19 mouse cellular contexts compared by ENCODE assay signal in the genomic region with DNA sequence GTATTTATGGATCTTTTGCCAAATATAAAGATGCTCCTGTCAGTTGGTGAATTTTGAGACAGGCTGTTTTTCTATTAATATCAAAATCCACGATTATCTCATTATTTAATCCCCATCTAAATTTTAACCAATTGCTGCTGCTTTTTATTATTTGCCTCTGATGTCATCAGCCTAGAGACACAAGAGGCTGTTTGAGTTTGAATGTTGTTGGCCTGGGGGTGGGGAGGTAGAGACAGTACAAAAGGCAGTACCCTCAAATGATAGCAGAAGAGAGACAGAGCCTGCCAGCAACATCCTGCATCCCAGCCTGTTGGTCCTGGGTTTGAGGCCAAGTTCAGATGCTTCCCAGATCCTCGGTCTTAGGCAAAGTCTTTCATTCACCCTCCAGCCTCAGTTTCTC. TPM values are rescaled to one million over a fixed set of nuclear protein-coding genes. Genes with fewer than 3 reads are reported as not detected.
"Had no signal": no experiment of that assay in that cellular context is flagged by ENCODE, and none has a peak within 500 bp of the region (broad histone marks: within the 10 kb centered on the region; RNA-seq: fewer than 3 reads in every experiment).

No protein-coding gene starts in this region.

- ATAC-seq: midbrain, embryonic 13.5 days had no signal

- DNase-seq: lung, adult 18-20 months; lung, embryonic 14.5 days; lung, postnatal 10 days; lung, postnatal 4 days; right cerebral cortex, postnatal 14 days; thymus, adult 2 months; thymus, postnatal 25 days; thymus, postnatal 4 days had no signal

- H3K36me3 ChIP-seq: midbrain, embryonic 13.5 days; neural tube, embryonic 13.5 days; neural tube, embryonic 15.5 days; stomach, embryonic 15.5 days had no signal

- H3K27ac ChIP-seq: midbrain, embryonic 13.5 days; neural tube, embryonic 13.5 days; neural tube, embryonic 15.5 days; stomach, embryonic 15.5 days; stomach, postnatal 0 days had no signal

- H3K4me1 ChIP-seq: midbrain, embryonic 13.5 days; neural tube, embryonic 13.5 days; stomach, embryonic 15.5 days had no signal

- H3K4me3 ChIP-seq: midbrain, embryonic 13.5 days; myocyte; neural tube, embryonic 13.5 days; neural tube, embryonic 15.5 days; stomach, embryonic 15.5 days had no signal

- H3K9ac ChIP-seq: lung, embryonic 14.5 days; midbrain, embryonic 13.5 days; neural tube, embryonic 13.5 days; neural tube, embryonic 15.5 days; stomach, embryonic 15.5 days had no signal

- H3K27me3 ChIP-seq: midbrain, embryonic 13.5 days; neural tube, embryonic 13.5 days; neural tube, embryonic 15.5 days; stomach, embryonic 15.5 days had no signal

- H3K9me3 ChIP-seq: midbrain, embryonic 13.5 days; neural tube, embryonic 13.5 days; neural tube, embryonic 15.5 days; stomach, embryonic 15.5 days had no signal

- H3K4me2 ChIP-seq: lung, embryonic 14.5 days; midbrain, embryonic 11.5 days; midbrain, embryonic 13.5 days; neural tube, embryonic 13.5 days; neural tube, embryonic 15.5 days; stomach, embryonic 15.5 days had no signal

RNA-seq across cellular contexts. Expression of a gene that starts 9.2 kb away (rescaled TPM):
- total RNA-seq: megakaryocyte, adult 5-6 weeks; megakaryocyte-erythroid progenitor cell, adult 5-6 weeks had no signal
- polyA plus RNA-seq: spleen, adult 2 months had no signal

RNA-seq across cellular contexts. Expression of a gene that starts 32.0 kb away (rescaled TPM):
- total RNA-seq: megakaryocyte, adult 5-6 weeks; megakaryocyte-erythroid progenitor cell, adult 5-6 weeks had no signal
- polyA plus RNA-seq: liver, embryonic 16.5 days; spleen, adult 2 months had no signal
